Mouse (Mus musculus): ENCODE data around the gene L3mbtl3. TPM values are rescaled to one million over a fixed set of nuclear protein-coding genes. Genes with fewer than 3 reads are reported as not detected.
A peak's percentile ranks its signal among the peaks of the same experiment; 100 is the strongest.

The L3mbtl3 gene
- total RNA-seq, 4 experiments from 2014 or later: 13.5 to 18.0 (median 15.4) TPM

- DNase-seq: no peak
These were observed 37.8 kb downstream of the L3mbtl3 start for GRCm38 (mm10) chr10:26337896-26338503.

GRCm38 (mm10) chr10:26333966-26334365, 41.8 kb downstream of the L3mbtl3 start:
- DNase-seq: no peak

GRCm38 (mm10) chr10:26332781-26333180, 43.0 kb downstream of the L3mbtl3 start:
- no peak for DNase-seq

- DNase-seq: no peak
These were observed 46.9 kb downstream of the L3mbtl3 start for GRCm38 (mm10) chr10:26328843-26329242.

GRCm38 (mm10) chr10:26327691-26328542, 47.9 kb downstream of the L3mbtl3 start:
- no peak for DNase-seq

GRCm38 (mm10) chr10:26327291-26327690, 48.5 kb downstream of the L3mbtl3 start:
- no peak for DNase-seq

- no peak for DNase-seq
These were observed 50.5 kb downstream of the L3mbtl3 start for GRCm38 (mm10) chr10:26325320-26325719.

GRCm38 (mm10) chr10:26322344-26323051, 53.3 kb downstream of the L3mbtl3 start:
- DNase-seq: no peak

GRCm38 (mm10) chr10:26320679-26321078, 55.1 kb downstream of the L3mbtl3 start:
- DNase-seq: no peak

GRCm38 (mm10) chr10:26314327-26314726, 61.4 kb downstream of the L3mbtl3 start:
- DNase-seq: no peak

GRCm38 (mm10) chr10:26303485-26303884, 72.3 kb downstream of the L3mbtl3 start:
- no peak for DNase-seq

GRCm38 (mm10) chr10:26302336-26302735, 73.4 kb downstream of the L3mbtl3 start:
- no peak for DNase-seq

- no peak for DNase-seq
These were observed 78.1 kb downstream of the L3mbtl3 start for GRCm38 (mm10) chr10:26297626-26298025.

- no peak for DNase-seq
These were observed 78.6 kb downstream of the L3mbtl3 start for GRCm38 (mm10) chr10:26297200-26297599.

- no peak for DNase-seq
These were observed 88.6 kb downstream of the L3mbtl3 start for GRCm38 (mm10) chr10:26287136-26287535.

GRCm38 (mm10) chr10:26280009-26280408, 95.8 kb downstream of the L3mbtl3 start:
- DNase-seq: no peak

GRCm38 (mm10) chr10:26275414-26275813, 100.4 kb downstream of the L3mbtl3 start:
- peak; percentile 7 for DNase-seq

- no peak for DNase-seq
These were observed 111.9 kb downstream of the L3mbtl3 start for GRCm38 (mm10) chr10:26263744-26264459.

GRCm38 (mm10) chr10:26259908-26260307, 115.9 kb downstream of the L3mbtl3 start:
- DNase-seq: no peak

GRCm38 (mm10) chr10:26249426-26250165, 126.2 kb downstream of the L3mbtl3 start:
- DNase-seq: no peak

GRCm38 (mm10) chr10:26244466-26244865, 131.3 kb downstream of the L3mbtl3 start:
- DNase-seq: no peak

- no peak for DNase-seq
These were observed 132.6 kb downstream of the L3mbtl3 start for GRCm38 (mm10) chr10:26243203-26243602.
